Mouse (Mus musculus) liver, adult 2 months (tissue): Measurements from ENCODE around the gene Agfg2.

ENCODE experiments used
- CTCF ChIP-seq: fragments of 200-500 bp; IDR thresholded peaks from 2 replicates; pipeline ENCODE4 v1.5.1; 2011; ENCODE audit warnings: low read depth, low read length, control low read depth
- POLR2A ChIP-seq: fragments of 200-500 bp; IDR thresholded peaks from 2 replicates; pipeline ENCODE4 v1.6.1; 2011; ENCODE audit warnings: low read length, control low read depth; ENCODE audit not compliant: insufficient read depth; ENCODE audit errors: extremely low read depth

DNA sequence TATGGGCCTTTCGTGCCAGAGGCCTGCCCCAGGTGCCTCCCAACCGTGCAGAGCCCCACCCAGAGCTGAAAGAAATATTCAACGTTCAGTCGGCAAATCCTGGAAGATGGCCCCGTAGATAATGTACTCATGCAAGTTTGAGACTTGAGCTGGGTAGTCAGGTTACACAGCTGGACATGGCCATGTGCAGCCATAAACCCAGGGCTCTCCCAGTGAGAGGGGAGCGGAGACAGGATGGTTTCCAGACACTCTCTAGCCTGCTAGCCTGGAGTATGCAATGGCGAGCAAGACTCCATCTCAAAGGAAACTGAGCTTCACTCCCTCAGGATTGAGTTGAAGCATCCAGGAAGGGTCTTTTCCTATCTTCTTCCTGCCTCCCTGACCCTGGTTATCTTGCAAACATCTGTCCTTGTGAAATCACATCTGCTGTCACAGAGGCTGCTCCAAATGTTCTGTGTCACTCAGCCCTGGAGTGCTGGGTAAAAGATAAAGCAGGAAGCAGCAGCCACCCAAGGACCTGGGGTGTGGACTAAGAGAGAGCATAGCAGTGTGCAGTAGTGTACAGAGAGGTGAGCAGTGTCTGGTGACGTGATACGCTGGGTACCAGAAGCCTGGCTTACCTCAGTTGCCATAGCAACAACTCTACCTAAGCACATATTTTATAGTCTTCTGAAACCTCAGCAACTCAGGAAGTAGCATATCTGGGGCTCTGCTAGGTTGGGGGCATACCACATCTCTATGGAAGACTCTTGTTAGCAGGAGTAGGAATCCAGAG is 36.5 kb downstream of the Agfg2 start:
- no peak for TF ChIP-seq CTCF
- no peak for TF ChIP-seq POLR2A
